Mouse (Mus musculus): Measurements from ENCODE around the gene Baz2a. TPM values are rescaled to one million over a fixed set of nuclear protein-coding genes. Genes with fewer than 3 reads are reported as not detected.
"Not testable (repeated sequence)": the region's sequence is repeated elsewhere in the genome, so short reads cannot be mapped to it uniquely, and the experiment has no call there.

Gene Baz2a
- polyA plus RNA-seq, 1 experiment = 100 TPM

- no peak overlapping the region for H3K4me3 ChIP-seq (ENCODE audit: control insufficient read depth, low read depth, low read length)
- H3K36me3 ChIP-seq (ENCODE audit: control insufficient read depth, insufficient read depth, low read length) = no peaks in the 10 kb centered on the region
- H3K4me1 ChIP-seq (ENCODE audit: control insufficient read depth, insufficient read depth, low read length) = no peaks in the 10 kb centered on the region
- H3K27me3 ChIP-seq (ENCODE audit: control insufficient read depth, insufficient read depth, low read length) = no peaks in the 10 kb centered on the region
- TF ChIP-seq POLR2A (IDR thresholded peaks at IDR 0.05; ENCODE audit: control insufficient read depth, low read depth, low read length) (no peak), CTCF (IDR thresholded peaks at IDR 0.05; ENCODE audit: control insufficient read depth, insufficient read depth, insufficient replicate concordance, low read depth, low read length) (no peak)
- no peak overlapping the region for H3K27ac ChIP-seq (ENCODE audit: control insufficient read depth, insufficient read depth, low read depth, low read length)
These were observed 62.6 kb downstream of the Baz2a start for GRCm38 (mm10) chr10:128153978-128154377.

- not testable (repeated sequence) for H3K4me1 ChIP-seq (ENCODE audit: control insufficient read depth, insufficient read depth, low read length); H3K36me3 ChIP-seq (ENCODE audit: control insufficient read depth, insufficient read depth, low read length); H3K27ac ChIP-seq (ENCODE audit: control insufficient read depth, insufficient read depth, low read depth, low read length); H3K27me3 ChIP-seq (ENCODE audit: control insufficient read depth, insufficient read depth, low read length); H3K4me3 ChIP-seq (ENCODE audit: control insufficient read depth, low read depth, low read length)
These were observed 74.3 kb downstream of the Baz2a start for GRCm38 (mm10) chr10:128165726-128166125.

GRCm38 (mm10) chr10:128167091-128167490, 75.7 kb downstream of the Baz2a start:
- Histone ChIP-seq H3K4me3 (ENCODE audit: control insufficient read depth, low read depth, low read length) (no peak overlapping the region), H3K4me1 (ENCODE audit: control insufficient read depth, insufficient read depth, low read length) (no peaks in the 10 kb centered on the region), H3K36me3 (ENCODE audit: control insufficient read depth, insufficient read depth, low read length) (no peaks in the 10 kb centered on the region), H3K27me3 (ENCODE audit: control insufficient read depth, insufficient read depth, low read length) (no peaks in the 10 kb centered on the region), H3K27ac (ENCODE audit: control insufficient read depth, insufficient read depth, low read depth, low read length) (no peak overlapping the region)
- TF ChIP-seq CTCF (IDR thresholded peaks at IDR 0.05; ENCODE audit: control insufficient read depth, insufficient read depth, insufficient replicate concordance, low read depth, low read length) (no peak), POLR2A (IDR thresholded peaks at IDR 0.05; ENCODE audit: control insufficient read depth, low read depth, low read length) (no peak)

GRCm38 (mm10) chr10:128171348-128171747, 80.0 kb downstream of the Baz2a start:
- not testable (repeated sequence) for H3K36me3 ChIP-seq (ENCODE audit: control insufficient read depth, insufficient read depth, low read length); H3K27me3 ChIP-seq (ENCODE audit: control insufficient read depth, insufficient read depth, low read length); H3K27ac ChIP-seq (ENCODE audit: control insufficient read depth, insufficient read depth, low read depth, low read length); H3K4me1 ChIP-seq (ENCODE audit: control insufficient read depth, insufficient read depth, low read length); H3K4me3 ChIP-seq (ENCODE audit: control insufficient read depth, low read depth, low read length)

- H3K27me3 ChIP-seq (ENCODE audit: control insufficient read depth, insufficient read depth, low read length) = no peaks in the 10 kb centered on the region
- H3K4me3 ChIP-seq (ENCODE audit: control insufficient read depth, low read depth, low read length) = peak overlapping the region; percentile 79; the same call in 1 of the 2 replicates
- H3K36me3 ChIP-seq (ENCODE audit: control insufficient read depth, insufficient read depth, low read length) = no peaks in the 10 kb centered on the region
- H3K27ac ChIP-seq (ENCODE audit: control insufficient read depth, insufficient read depth, low read depth, low read length) = no peak overlapping the region
- no peaks in the 10 kb centered on the region for H3K4me1 ChIP-seq (ENCODE audit: control insufficient read depth, insufficient read depth, low read length)
- TF ChIP-seq CTCF (IDR thresholded peaks at IDR 0.05; ENCODE audit: control insufficient read depth, insufficient read depth, insufficient replicate concordance, low read depth, low read length) (no peak), POLR2A (IDR thresholded peaks at IDR 0.05; ENCODE audit: control insufficient read depth, low read depth, low read length) (no peak)
These were observed 83.9 kb downstream of the Baz2a start for GRCm38 (mm10) chr10:128175302-128175701.

GRCm38 (mm10) chr10:128175996-128176755, 84.8 kb downstream of the Baz2a start:
- no peak for TF ChIP-seq CTCF (IDR thresholded peaks at IDR 0.05; ENCODE audit: control insufficient read depth, insufficient read depth, insufficient replicate concordance, low read depth, low read length)
- no peak for TF ChIP-seq POLR2A (IDR thresholded peaks at IDR 0.05; ENCODE audit: control insufficient read depth, low read depth, low read length)
- peak overlapping the region; percentile 77 for H3K27ac ChIP-seq (ENCODE audit: control insufficient read depth, insufficient read depth, low read depth, low read length)
- no peaks in the 10 kb centered on the region for H3K36me3 ChIP-seq (ENCODE audit: control insufficient read depth, insufficient read depth, low read length)
- H3K27me3 ChIP-seq (ENCODE audit: control insufficient read depth, insufficient read depth, low read length) = no peaks in the 10 kb centered on the region
- no peaks in the 10 kb centered on the region for H3K4me1 ChIP-seq (ENCODE audit: control insufficient read depth, insufficient read depth, low read length)
- peak overlapping the region; percentile 79 for H3K4me3 ChIP-seq (ENCODE audit: control insufficient read depth, low read depth, low read length)

GRCm38 (mm10) chr10:128177316-128177715, 85.9 kb downstream of the Baz2a start:
- H3K27me3 ChIP-seq (ENCODE audit: control insufficient read depth, insufficient read depth, low read length) = no peaks in the 10 kb centered on the region
- H3K27ac ChIP-seq (ENCODE audit: control insufficient read depth, insufficient read depth, low read depth, low read length) = no peak overlapping the region
- TF ChIP-seq CTCF (IDR thresholded peaks at IDR 0.05; ENCODE audit: control insufficient read depth, insufficient read depth, insufficient replicate concordance, low read depth, low read length) (no peak), POLR2A (IDR thresholded peaks at IDR 0.05; ENCODE audit: control insufficient read depth, low read depth, low read length) (no peak)
- H3K4me3 ChIP-seq (ENCODE audit: control insufficient read depth, low read depth, low read length) = no peak overlapping the region
- no peaks in the 10 kb centered on the region for H3K4me1 ChIP-seq (ENCODE audit: control insufficient read depth, insufficient read depth, low read length)
- H3K36me3 ChIP-seq (ENCODE audit: control insufficient read depth, insufficient read depth, low read length) = no peaks in the 10 kb centered on the region

Other genes starting within 250 kb of the Baz2a start
- gene Rdh19, start 241.6 kb upstream of the Baz2a start, polyA plus RNA-seq (2012; rRNA removed) = not detected in 2 replicates
- gene Rdh16f2, start 225.1 kb upstream of the Baz2a start, polyA plus RNA-seq (2012; rRNA removed) = 0.23 and 0.26 TPM in 2 replicates
- gene Rdh7, start 202.8 kb upstream of the Baz2a start, polyA plus RNA-seq (2012; rRNA removed) = not detected in 2 replicates
- 0.38 and 0.49 TPM in 2 replicates for gene Sdr9c7, start 193.1 kb upstream of the Baz2a start, polyA plus RNA-seq (2012; rRNA removed)
- gene Hsd17b6, start 84.0 kb upstream of the Baz2a start, polyA plus RNA-seq (2012; rRNA removed) = not detected in 2 replicates
- 2.9 and 3.4 TPM in 2 replicates for gene Prim1, start 76.4 kb upstream of the Baz2a start, polyA plus RNA-seq (2012; rRNA removed)
- 229 and 234 TPM in 2 replicates for gene Naca, start 56.0 kb upstream of the Baz2a start, polyA plus RNA-seq (2012; rRNA removed)
- 41.6 and 42.7 TPM in 2 replicates for gene Ptges3, start 32.6 kb upstream of the Baz2a start, polyA plus RNA-seq (2012; rRNA removed)
- gene Atp5b, start 8.3 kb upstream of the Baz2a start, polyA plus RNA-seq (2012; rRNA removed) = 805 and 830 TPM in 2 replicates
- 17.3 and 19.4 TPM in 2 replicates for gene Rbms2, start 88.7 kb downstream of the Baz2a start, polyA plus RNA-seq (2012; rRNA removed)
- 3.7 and 5.3 TPM in 2 replicates for gene Gls2, start 102.9 kb downstream of the Baz2a start, polyA plus RNA-seq (2012; rRNA removed)
- gene Spryd4, start 120.2 kb downstream of the Baz2a start, polyA plus RNA-seq (2012; rRNA removed) = 3.1 and 3.4 TPM in 2 replicates
- gene Mip, start 134.3 kb downstream of the Baz2a start, polyA plus RNA-seq (2012; rRNA removed) = not detected in 2 replicates
- gene Timeless, start 140.5 kb downstream of the Baz2a start, polyA plus RNA-seq (2012; rRNA removed) = 3.4 and 4.4 TPM in 2 replicates
- gene Apon, start 162.5 kb downstream of the Baz2a start, polyA plus RNA-seq (2012; rRNA removed) = 0.05 TPM in 1 of 2 replicates, not detected in the other
- gene Apof, start 177.1 kb downstream of the Baz2a start, polyA plus RNA-seq (2012; rRNA removed) = 0.44 and 0.60 TPM in 2 replicates
- 6.0 and 6.6 TPM in 2 replicates for gene Stat2, start 179.0 kb downstream of the Baz2a start, polyA plus RNA-seq (2012; rRNA removed)
- 0.06 and 0.36 TPM in 2 replicates for gene Il23a, start 207.2 kb downstream of the Baz2a start, polyA plus RNA-seq (2012; rRNA removed)
- gene Pan2, start 211.8 kb downstream of the Baz2a start, polyA plus RNA-seq (2012; rRNA removed) = 21.1 and 24.6 TPM in 2 replicates
- 7.4 and 9.2 TPM in 2 replicates for gene Cnpy2, start 230.9 kb downstream of the Baz2a start, polyA plus RNA-seq (2012; rRNA removed)
- gene Cs, start 246.2 kb downstream of the Baz2a start, polyA plus RNA-seq (2012; rRNA removed) = 58.8 and 59.4 TPM in 2 replicates